Mouse (Mus musculus): ENCODE data around the gene Anxa7. TPM values are rescaled to one million over a fixed set of nuclear protein-coding genes. Genes with fewer than 3 reads are reported as not detected.

Gene Anxa7
- polyA plus RNA-seq, 1 experiment, result not detected

DNA sequence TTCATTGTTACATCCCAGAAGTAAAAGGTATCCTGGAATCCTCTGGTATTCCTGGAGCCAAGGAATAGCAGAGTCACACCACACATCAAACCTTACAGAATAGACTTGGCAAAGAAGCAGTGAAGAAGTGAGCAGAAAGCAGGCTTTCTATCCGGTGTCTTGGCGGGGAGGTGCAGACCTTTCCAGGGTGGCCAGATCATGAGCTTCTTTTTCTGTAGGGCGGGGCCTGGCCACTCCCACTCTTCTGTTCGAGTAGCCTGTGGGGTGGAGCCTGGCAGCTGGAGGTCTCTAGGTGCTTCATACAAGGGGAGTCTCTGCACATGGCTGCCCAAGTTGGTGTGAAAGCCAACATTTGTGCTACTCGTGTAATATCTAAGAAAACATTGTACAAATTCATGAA is 1.3 kb upstream of the Anxa7 start:
- Histone ChIP-seq H3K4me3 (ENCODE audit: insufficient read depth, low read depth, low read length) (no peak overlapping the region), H3K27ac (ENCODE audit: insufficient read depth, low read depth, low read length) (no peak overlapping the region), H3K4me1 (ENCODE audit: control insufficient read depth, insufficient read depth, low read length) (no peaks in the 10 kb centered on the region)
- no peak for TF ChIP-seq POLR2A (IDR thresholded peaks at IDR 0.05; ENCODE audit: insufficient read depth, low read depth, low read length)
- no peak for TF ChIP-seq CTCF (IDR thresholded peaks at IDR 0.05; ENCODE audit: insufficient read depth, low read depth, low read length)
- 39% methylated on average over 5 of the region's 5 CpGs for WGBS

DNA sequence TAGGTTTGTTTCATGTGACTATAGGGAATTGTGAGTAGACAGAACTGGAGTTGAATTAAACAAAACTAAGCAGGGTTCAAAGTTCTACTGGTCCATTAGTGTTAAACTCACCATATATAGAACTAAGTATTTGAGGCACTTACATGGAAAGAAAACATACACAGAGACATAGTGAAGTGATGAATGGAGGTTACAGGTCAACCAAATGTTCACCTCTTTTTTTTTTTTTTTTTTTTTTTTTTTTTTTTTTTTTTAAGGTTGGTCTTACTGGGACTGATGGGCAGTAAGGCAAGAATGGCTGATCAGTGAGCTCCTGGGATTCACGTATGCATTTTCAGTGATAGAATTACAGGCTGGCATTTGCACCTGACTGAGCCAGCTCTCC is 254 bp upstream of the Anxa7 start:
- Histone ChIP-seq H3K4me1 (ENCODE audit: control insufficient read depth, insufficient read depth, low read length) (no peaks in the 10 kb centered on the region), H3K27ac (ENCODE audit: insufficient read depth, low read depth, low read length) (no peak overlapping the region), H3K4me3 (ENCODE audit: insufficient read depth, low read depth, low read length) (peak overlapping the region; percentile 91)
- TF ChIP-seq POLR2A (IDR thresholded peaks at IDR 0.05; ENCODE audit: insufficient read depth, low read depth, low read length) (no peak), CTCF (IDR thresholded peaks at IDR 0.05; ENCODE audit: insufficient read depth, low read depth, low read length) (no peak)
- WGBS, result 64% methylated on average over 1 of the region's 1 CpGs

DNA sequence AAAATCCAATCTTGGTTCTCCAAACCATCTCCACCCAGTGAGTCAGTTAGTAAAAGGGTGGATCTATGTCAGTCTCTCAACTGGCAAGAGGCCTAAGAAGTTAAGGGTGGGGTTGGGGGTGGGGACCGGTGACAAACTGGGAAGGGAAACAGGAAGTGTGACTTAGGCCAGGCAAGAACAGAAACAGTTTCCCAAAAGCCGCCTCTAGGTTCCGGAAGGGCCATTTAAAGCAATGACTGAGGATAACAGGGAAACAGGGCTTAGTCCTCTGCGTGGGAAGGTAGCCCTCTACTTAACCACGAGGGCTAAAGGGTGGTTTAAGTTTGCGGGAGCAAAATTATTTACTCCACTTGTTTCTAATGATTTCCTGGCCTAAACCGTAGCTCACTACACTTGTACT is 1.1 kb downstream of the Anxa7 start:
- H3K27ac ChIP-seq (ENCODE audit: insufficient read depth, low read depth, low read length), result no peak overlapping the region
- WGBS, result 22% methylated on average over 7 of the region's 7 CpGs
- TF ChIP-seq POLR2A (IDR thresholded peaks at IDR 0.05; ENCODE audit: insufficient read depth, low read depth, low read length) (no peak), CTCF (IDR thresholded peaks at IDR 0.05; ENCODE audit: insufficient read depth, low read depth, low read length) (no peak)
- H3K4me1 ChIP-seq (ENCODE audit: control insufficient read depth, insufficient read depth, low read length), result no peaks in the 10 kb centered on the region
- no peak overlapping the region for H3K4me3 ChIP-seq (ENCODE audit: insufficient read depth, low read depth, low read length)

DNA sequence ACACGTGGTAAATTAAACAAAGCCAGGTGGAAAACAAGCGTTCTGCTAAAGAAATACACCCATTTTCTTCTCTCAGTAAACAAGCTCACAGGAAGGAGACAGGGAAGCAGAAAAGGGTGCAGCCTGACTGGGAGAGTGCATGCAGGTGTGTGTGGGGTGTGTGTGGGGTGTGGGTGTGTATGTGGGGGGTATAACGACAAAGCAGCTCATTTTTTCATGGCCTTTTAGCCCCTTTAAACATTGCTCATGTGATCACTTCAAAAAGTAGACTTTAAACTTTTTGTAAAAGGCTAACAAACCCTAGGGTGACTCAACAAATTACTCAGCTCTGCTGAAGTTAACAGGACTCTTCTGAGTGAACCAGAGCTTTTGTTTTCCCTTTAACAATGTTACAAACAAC is 1.5 kb downstream of the Anxa7 start:
- no peak for TF ChIP-seq CTCF (IDR thresholded peaks at IDR 0.05; ENCODE audit: insufficient read depth, low read depth, low read length)
- TF ChIP-seq POLR2A (IDR thresholded peaks at IDR 0.05; ENCODE audit: insufficient read depth, low read depth, low read length), result no peak
- Histone ChIP-seq H3K27ac (ENCODE audit: insufficient read depth, low read depth, low read length) (no peak overlapping the region), H3K4me1 (ENCODE audit: control insufficient read depth, insufficient read depth, low read length) (no peaks in the 10 kb centered on the region), H3K4me3 (ENCODE audit: insufficient read depth, low read depth, low read length) (no peak overlapping the region)
- 46% methylated on average over 3 of the region's 3 CpGs for WGBS

DNA sequence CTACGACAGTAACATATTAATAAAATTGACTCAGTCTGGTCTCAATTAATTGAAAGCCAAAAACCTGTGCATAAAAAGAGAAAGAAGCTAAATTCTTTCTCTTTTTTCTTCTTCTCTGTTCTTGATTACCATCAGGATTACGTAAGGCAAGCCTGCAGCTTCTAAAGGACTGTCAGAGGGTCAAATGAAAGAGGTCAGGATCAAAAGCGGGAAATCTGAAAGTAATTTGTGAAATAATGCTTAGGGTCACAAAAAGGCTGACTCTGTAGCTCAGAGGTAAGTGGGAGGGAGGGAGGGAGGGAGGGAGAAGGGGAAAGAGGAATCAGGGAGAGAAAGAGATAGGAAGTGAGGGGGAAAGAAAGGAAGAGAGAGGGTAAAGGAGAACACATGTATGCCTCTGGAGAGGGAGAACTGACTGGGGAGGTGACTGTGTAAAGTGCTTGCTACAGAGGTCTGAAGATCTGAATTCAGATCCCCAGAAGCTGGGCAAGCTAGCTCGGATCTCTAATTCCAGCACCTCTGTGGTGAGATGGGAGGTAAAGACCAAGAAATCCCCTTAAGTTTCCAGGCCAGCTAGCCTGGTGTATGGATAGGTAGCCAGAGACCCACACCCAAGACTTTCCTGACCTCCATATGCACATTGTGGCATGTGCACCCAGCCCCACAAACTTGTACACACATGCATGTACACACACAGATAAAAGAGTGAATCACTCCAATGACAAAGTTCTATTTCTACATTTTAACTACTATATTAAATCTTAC is 2.5 kb downstream of the Anxa7 start:
- 71% methylated on average over 4 of the region's 4 CpGs for WGBS
- TF ChIP-seq CTCF (IDR thresholded peaks at IDR 0.05; ENCODE audit: insufficient read depth, low read depth, low read length), result no peak
- no peak for TF ChIP-seq POLR2A (IDR thresholded peaks at IDR 0.05; ENCODE audit: insufficient read depth, low read depth, low read length)
- H3K27ac ChIP-seq (ENCODE audit: insufficient read depth, low read depth, low read length), result no peak overlapping the region
- H3K4me3 ChIP-seq (ENCODE audit: insufficient read depth, low read depth, low read length), result no peak overlapping the region
- H3K4me1 ChIP-seq (ENCODE audit: control insufficient read depth, insufficient read depth, low read length), result no peaks in the 10 kb centered on the region

DNA sequence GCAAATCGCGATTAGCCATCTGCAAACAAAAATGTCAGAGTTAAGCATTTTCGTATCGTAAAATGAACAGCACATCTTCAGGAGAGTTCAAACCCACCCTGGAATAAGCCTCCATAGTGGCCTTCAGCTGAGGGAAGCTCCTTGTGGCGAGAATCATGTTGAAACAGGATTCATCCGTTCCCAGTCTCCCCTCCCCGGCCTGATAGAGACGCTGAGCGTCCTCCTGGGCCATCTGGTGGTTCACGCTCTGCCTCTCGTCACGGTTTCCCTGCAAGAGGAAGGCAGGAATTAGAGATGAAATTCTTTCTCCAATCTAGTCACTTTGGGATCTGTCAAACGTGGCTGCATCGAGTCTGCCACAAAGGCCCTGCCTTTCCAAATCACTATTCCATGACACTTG is 19.7 kb downstream of the Anxa7 start:
- Histone ChIP-seq H3K4me1 (ENCODE audit: control insufficient read depth, insufficient read depth, low read length) (no peaks in the 10 kb centered on the region), H3K4me3 (ENCODE audit: insufficient read depth, low read depth, low read length) (no peak overlapping the region), H3K27ac (ENCODE audit: insufficient read depth, low read depth, low read length) (no peak overlapping the region)
- TF ChIP-seq POLR2A (IDR thresholded peaks at IDR 0.05; ENCODE audit: insufficient read depth, low read depth, low read length) (no peak), CTCF (IDR thresholded peaks at IDR 0.05; ENCODE audit: insufficient read depth, low read depth, low read length) (no peak)
- 86% methylated on average over 14 of the region's 14 CpGs for WGBS

DNA sequence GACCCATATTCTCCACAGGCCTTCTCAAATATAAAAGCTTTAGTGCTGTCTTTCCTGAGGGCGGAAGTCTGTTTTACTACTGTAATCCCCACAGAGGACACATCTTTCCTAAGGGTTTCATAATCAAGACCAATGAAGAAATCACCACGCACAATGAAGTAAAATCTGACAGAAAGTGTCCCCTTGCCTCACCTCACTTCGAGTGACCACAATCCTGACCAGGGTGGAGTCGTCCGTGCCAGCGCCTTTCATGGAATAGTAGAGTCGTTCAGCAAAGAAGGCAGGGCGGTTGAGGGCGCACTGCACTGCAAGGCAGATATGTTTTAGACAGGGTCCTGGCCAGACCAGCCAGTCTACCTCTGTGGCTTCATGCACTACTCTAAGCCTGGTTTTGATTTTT is 21.6 kb downstream of the Anxa7 start:
- no peak overlapping the region for H3K27ac ChIP-seq (ENCODE audit: insufficient read depth, low read depth, low read length)
- WGBS, result 92% methylated on average over 9 of the region's 9 CpGs

DNA sequence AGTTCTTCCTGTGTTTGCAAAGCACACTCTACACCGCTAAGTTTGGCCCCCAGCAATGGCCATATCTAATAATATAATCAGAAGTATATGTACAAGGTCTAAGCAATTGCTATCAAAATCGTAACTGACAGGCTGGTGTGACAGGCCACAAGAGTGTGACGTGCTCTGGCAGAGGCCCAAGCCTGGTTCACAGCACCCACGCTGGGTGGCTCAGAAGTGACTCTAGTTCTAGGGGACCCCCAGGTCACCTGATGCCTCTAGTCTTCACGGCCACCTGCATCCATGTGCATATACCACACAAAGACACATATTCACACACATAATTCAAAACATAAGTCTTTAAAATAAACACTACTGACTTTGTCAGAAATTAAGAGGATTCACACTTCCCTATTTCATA is 27.0 kb downstream of the Anxa7 start:
- H3K4me3 ChIP-seq (ENCODE audit: insufficient read depth, low read depth, low read length), result no peak overlapping the region

More for the DNA sequence above, 21.6 kb downstream of the Anxa7 start:
- Histone ChIP-seq H3K4me1 (ENCODE audit: control insufficient read depth, insufficient read depth, low read length) (no peaks in the 10 kb centered on the region), H3K4me3 (ENCODE audit: insufficient read depth, low read depth, low read length) (no peak overlapping the region)
- TF ChIP-seq CTCF (IDR thresholded peaks at IDR 0.05; ENCODE audit: insufficient read depth, low read depth, low read length) (no peak), POLR2A (IDR thresholded peaks at IDR 0.05; ENCODE audit: insufficient read depth, low read depth, low read length) (no peak)

DNA sequence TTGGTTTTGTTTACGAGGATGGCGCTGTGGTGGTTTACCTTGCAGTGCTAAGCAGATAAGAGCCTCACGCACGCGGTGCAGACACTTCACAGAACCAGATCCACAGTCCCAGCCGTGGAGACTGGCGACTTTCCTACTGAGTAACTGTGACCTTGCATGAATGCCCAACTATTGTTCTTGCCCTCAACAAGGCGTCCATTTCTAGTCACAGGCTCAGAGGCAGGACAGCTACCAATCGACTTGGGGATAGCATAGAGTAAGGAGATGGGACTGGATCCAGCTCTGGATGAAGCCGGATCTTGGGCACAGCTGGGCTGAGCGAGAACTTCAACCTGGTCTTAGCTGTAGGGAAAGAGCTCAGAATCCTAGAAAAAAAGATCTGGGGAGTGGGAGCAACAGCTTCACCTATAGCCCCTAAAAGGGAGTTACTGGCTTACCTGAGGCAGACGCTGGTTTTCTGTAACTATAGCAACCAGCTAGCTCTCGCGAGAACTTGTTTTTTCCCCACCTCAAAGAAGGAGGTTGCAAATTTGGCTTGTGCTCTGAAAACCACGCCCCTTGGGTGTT is 28.1 kb downstream of the Anxa7 start, which contains the start of gene Cfap70:
Gene Cfap70, minus strand, starts transcription at position 462 of the 567 bp plus-strand sequence.
- 2% methylated on average over 15 of the region's 15 CpGs for WGBS
- Histone ChIP-seq H3K27ac (ENCODE audit: insufficient read depth, low read depth, low read length) (no peak within 1 kb of the TSS), H3K4me1 (ENCODE audit: control insufficient read depth, insufficient read depth, low read length) (0 out of 2 replicates have a peak, but pooled peaks cover 8% of the 10 kb centered on the region), H3K4me3 (ENCODE audit: insufficient read depth, low read depth, low read length) (peak within 1 kb of the TSS; percentile 38)
- TF ChIP-seq POLR2A (IDR thresholded peaks at IDR 0.05; ENCODE audit: insufficient read depth, low read depth, low read length), result no peak
- TF ChIP-seq CTCF (IDR thresholded peaks at IDR 0.05; ENCODE audit: insufficient read depth, low read depth, low read length), result no peak

More for the DNA sequence above, 27.0 kb downstream of the Anxa7 start:
- TF ChIP-seq POLR2A (IDR thresholded peaks at IDR 0.05; ENCODE audit: insufficient read depth, low read depth, low read length), result no peak
- TF ChIP-seq CTCF (IDR thresholded peaks at IDR 0.05; ENCODE audit: insufficient read depth, low read depth, low read length), result no peak
- H3K4me1 ChIP-seq (ENCODE audit: control insufficient read depth, insufficient read depth, low read length), result 0 out of 2 replicates have a peak, but pooled peaks cover 5% of the 10 kb centered on the region
- H3K27ac ChIP-seq (ENCODE audit: insufficient read depth, low read depth, low read length), result no peak overlapping the region
- 95% methylated on average over 5 of the region's 5 CpGs for WGBS
